Mouse (Mus musculus) right cerebral cortex, adult 2 months (tissue): ENCODE measurements around the gene Sgf29.
"Not testable (repeated sequence)": the region's sequence is repeated elsewhere in the genome, so short reads cannot be mapped to it uniquely, and the experiment has no call there.

Source experiments
- DNase-seq, 2 experiments: peaks; one replicate each; pipeline ENCODE4 v3.0.0; 2021 to 2022; ENCODE audit warnings: low spot score in 2 of 2

The Sgf29 gene

GRCm38 (mm10) chr7:126688156-126688555, 39.0 kb downstream of the Sgf29 start:
- not testable (repeated sequence) for DNase-seq

GRCm38 (mm10) chr7:126689021-126689420, 39.9 kb downstream of the Sgf29 start:
- no peak for DNase-seq

- no peak for DNase-seq
Observed at GRCm38 (mm10) chr7:126690737-126691136, 41.6 kb downstream of the Sgf29 start.

- no peak for DNase-seq
Observed at GRCm38 (mm10) chr7:126691676-126692075, 42.6 kb downstream of the Sgf29 start.

GRCm38 (mm10) chr7:126692426-126692825, 43.3 kb downstream of the Sgf29 start:
- DNase-seq, result no peak

- peak; percentile 86 to 87 for DNase-seq
Observed at GRCm38 (mm10) chr7:126693256-126693655, 44.1 kb downstream of the Sgf29 start.

GRCm38 (mm10) chr7:126693781-126694180, 44.7 kb downstream of the Sgf29 start:
- no peak for DNase-seq

- no peak for DNase-seq
Observed at GRCm38 (mm10) chr7:126694441-126695051, 45.4 kb downstream of the Sgf29 start.

GRCm38 (mm10) chr7:126695210-126695611, 46.1 kb downstream of the Sgf29 start, which contains the start of gene Bola2:
Gene Bola2, plus strand, starts transcription at chr7:126695401.
- no peak for DNase-seq

- DNase-seq, result peak; percentile 96
Observed at GRCm38 (mm10) chr7:126695631-126696207, 46.6 kb downstream of the Sgf29 start, which contains the start of gene Slx1b. Gene Slx1b, minus strand, starts transcription at chr7:126695784.

- peak in 1 of 2 experiments; percentile 31 for DNase-seq
Observed at GRCm38 (mm10) chr7:126696303-126696702, 47.2 kb downstream of the Sgf29 start.

GRCm38 (mm10) chr7:126696886-126697285, 47.8 kb downstream of the Sgf29 start:
- no peak for DNase-seq

- no peak for DNase-seq
Observed at GRCm38 (mm10) chr7:126697838-126698237, 48.7 kb downstream of the Sgf29 start.

- no peak for DNase-seq
Observed at GRCm38 (mm10) chr7:126700063-126701015, 51.2 kb downstream of the Sgf29 start.

GRCm38 (mm10) chr7:126701070-126701469, 52.0 kb downstream of the Sgf29 start:
- peak; percentile 95 to 96 for DNase-seq

GRCm38 (mm10) chr7:126701559-126702357, 52.6 kb downstream of the Sgf29 start:
- DNase-seq, result no peak

- no peak for DNase-seq
Observed at GRCm38 (mm10) chr7:126702358-126702757, 53.2 kb downstream of the Sgf29 start.

GRCm38 (mm10) chr7:126702861-126703756, 54.0 kb downstream of the Sgf29 start:
- no peak for DNase-seq

GRCm38 (mm10) chr7:126703757-126704077, 54.6 kb downstream of the Sgf29 start:
- DNase-seq, result no peak

- DNase-seq, result peak; percentile 93 to 95
Observed at GRCm38 (mm10) chr7:126704121-126704980, 55.2 kb downstream of the Sgf29 start.
